Mouse (Mus musculus) mouse embryonic stem cell (cell line): ENCODE results near the gene Cerk.
"Not testable (repeated sequence)": the region's sequence is repeated elsewhere in the genome, so short reads cannot be mapped to it uniquely, and the experiment has no call there.

Experiments
- in situ Hi-C, 2 experiments: fragments of 300-500 bp; cut with MboI; formaldehyde crosslinking; loops; 1 replicate in 1 of 2; 3 replicates in 1 of 2; pipeline ENCODE4 v1.14.3; 2019 to 2020; ENCODE audit warnings: low sequenced_read_pairs in 2 of 2, low pct_unique_long_range_greater_than_20kb in 1 of 2, mixed read lengths in 1 of 2; ENCODE audit not compliant: unreplicated experiment in 1 of 2

Cerk gene

DNA sequence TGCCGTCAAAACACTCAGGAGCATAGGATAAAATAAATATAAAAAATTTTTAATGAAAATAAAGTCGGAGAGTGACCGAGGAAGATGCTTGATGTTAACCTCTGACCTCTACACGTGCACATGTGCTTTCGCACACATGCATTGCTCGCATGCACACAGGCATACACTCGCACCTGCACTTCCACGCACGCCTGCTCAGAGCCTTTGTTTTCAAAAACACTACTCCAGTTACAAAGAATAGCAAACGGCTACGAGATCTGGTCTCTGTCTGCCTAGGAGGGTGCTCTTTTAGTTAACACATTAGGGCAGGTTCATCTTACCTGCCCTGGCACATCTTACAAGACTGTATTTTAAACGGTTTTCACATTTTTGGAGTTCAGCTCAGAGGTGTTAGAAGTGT lies 14.6 kb downstream of the Cerk start:
- in situ Hi-C loops = no loop called here

DNA sequence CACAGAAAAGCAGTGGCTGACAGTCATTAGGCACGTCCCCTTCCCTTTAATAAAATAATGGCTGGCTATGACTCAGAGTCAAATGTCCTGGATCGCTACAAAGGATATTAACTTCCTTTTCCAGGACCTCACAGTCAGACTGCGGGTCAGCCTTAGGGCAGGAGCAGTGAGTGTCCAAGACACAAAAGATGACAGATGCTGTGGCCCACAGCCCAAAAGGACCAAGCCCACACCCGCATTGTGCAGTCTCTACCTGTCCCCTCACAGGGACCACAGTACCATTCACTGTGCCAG lies 16.2 kb downstream of the Cerk start:
- in situ Hi-C loops = no loop called here

DNA sequence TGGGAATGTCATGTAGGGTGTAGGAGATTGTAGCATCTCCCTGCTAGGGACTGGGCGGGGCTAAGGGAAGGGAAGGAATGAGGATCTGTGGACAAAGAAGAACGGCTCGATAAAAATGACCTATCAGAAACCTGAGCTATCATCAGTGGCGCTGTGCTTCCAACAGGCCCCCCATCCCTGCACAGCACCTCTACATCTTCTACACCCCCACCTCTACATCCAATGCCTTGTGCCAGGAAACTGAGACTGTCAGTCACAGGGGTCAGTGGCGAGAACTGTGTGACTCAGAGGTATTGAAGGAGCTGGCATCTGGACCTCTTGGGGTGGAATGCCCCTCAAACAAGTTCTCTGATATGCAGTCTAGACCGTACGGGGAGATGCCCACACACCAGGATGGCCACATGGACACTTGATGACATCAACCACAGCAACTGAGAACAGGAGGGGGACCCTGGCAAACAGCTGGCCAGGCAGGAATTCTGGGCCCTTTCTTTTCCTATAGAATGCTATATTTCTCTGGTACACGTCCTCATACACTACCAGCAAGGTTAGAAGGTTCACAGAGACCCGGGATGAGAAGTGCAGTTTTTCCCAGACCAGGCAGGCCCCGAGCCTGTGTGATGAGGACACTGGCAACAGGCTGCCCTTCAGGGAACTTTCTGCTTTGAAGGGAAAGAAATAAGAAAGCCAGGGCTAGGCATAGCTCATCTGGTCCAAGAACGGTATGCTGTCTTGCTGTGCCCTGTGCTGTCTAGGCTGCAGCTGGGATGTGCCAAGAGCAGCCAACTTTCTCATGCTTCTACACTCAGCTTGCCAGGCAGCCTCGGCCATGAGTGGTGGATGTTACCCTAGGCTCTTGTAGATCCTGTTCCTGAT lies 16.8 kb downstream of the Cerk start:
- in situ Hi-C loops = no loop called here

DNA sequence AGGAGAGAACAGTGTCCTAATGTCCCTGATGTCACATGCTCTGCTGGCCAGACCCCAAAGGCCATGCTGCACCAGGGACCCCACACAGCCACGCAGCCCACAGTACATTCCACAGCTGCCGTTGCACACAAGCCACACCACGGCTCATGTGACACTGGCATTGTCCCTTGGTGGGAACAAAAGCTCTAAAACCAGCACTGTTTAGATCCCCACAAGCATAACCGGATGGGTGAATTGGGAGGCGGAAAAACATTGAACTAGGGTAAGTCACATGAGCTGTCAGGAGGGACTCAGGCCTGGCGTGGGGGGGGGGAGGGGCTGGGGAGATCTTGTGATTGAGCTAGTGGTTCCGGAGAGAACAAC lies 17.5 kb downstream of the Cerk start:
- in situ Hi-C loops = no loop called here

DNA sequence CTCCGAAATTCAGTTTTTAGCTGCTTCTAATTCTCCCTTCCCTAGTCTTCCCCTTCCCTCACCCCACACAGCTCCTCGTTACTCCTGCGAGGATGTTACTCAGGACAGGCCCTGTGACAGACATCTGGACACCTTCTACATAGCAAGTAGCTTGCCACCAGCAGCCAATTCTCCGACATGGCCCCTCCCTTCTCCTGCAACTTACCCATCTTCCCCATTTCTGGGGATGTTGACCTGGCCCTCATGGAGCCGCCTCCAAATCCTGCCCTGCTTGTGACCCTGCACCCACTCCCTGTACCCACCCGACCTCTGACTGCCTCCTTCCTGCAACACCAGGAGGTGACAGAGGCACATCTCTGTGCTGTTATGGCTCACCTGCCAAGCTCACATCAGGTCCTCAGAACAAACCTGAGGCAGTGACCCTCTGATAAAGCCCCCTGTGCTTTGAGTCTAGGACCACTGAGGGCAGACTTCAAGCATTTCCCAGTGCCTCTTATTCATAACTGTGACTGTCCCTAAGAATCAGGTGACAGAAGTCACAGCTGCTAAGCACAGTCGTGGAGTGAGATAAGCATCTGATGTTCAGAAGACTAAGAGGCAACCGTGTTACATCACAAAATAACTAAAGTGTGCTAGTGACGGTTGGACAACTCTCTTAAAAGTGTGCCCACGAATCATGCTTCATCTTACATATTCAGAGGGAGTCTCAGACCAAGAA lies 18.0 kb downstream of the Cerk start:
- in situ Hi-C loops = no loop called here

DNA sequence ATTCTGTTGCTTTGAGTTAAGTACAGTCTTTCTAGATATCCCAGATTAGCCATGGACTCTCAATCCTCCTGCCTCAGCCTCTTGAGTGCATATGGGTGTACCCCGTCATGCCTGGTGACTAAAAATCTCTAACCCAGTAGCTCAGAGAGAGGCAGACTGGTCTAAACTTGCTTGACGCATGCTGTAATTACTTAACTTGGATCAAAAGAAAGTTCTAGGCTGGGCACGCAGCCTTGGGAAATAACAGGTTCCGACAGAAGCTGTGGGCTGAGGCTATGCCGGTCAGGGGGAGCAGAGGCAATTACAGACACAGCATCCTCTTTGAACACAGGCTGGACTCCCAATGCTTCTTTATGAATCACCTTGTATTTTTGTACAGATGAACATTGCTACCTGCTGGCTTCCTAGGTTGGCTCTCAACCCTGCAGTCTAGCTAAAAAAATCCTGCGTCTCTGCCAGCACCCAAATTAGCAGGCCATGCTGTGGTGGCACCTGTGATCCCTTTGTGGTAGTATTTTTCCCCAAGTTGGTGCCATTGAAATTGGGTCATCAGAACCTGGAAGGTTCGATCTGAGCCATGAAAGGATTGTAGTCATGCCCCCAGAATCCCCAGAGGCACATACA lies 18.8 kb downstream of the Cerk start:
- in situ Hi-C loops = no loop called here

DNA sequence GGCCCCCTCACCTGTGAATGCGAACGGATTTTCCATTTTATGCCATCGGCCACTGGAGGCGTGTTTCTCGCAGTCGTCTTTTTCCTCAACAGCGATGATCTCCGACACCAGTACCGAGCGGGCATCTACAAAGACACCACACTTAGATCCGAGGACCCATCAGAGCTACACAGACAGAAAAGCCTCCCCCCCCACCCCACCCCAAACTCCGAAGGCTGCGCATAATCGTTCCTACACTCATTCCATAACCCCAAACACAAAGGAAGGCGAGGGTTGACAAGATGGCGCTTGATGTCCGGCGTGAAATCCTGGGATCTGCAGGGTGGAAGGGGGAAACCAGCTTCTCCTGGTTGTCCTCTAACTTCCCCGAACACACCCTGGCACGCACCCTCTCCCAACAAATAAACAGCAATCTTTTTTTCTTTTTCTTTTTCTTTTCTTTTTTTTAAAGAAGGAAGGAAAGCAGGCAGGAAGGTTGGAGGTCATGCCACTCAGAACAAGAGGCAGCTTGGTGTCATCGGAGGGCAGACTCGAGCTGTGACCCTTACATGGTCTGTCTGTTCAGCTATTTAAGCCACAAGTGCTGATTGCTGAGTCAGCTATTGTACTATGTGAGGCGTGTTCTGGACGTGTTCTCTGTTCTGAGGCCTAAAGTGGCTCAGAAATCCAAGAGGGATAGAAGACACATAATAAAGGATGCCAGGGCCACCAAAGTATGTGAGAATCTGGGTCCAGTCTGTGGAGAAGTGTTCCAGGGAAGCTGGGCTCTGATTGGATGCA lies 19.9 kb downstream of the Cerk start:
- in situ Hi-C loops = no loop called here

DNA sequence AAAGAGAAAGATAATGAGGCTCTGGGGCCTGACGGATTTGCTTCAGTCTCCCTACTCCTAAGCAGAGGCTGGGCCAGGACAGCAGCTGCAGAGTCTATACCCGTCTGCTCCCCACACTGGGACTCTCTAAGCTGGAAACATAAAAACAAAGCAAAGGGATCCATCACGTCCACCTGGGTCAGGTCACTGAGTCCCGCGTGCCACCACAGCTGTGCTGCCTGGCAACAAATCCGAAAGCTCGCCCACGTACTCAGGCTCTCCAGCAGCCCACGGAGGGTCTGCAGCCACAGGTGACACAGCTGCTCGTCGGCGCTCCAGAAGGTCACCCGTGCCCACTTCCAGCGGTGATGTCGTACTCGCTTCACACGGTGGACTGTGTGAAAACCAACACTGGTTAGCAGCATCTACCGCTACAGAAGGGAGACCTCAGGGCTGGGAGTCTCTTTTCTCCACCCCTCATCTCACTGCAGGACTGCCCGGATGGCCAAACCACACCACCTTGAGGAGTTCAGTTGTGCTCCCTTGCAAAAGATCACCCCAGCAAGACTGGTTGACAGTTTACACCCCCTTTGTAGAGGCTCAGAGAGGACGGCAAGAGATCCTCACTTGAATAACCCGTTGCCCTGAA lies 21.1 kb downstream of the Cerk start:
- in situ Hi-C loops = no loop called here

DNA sequence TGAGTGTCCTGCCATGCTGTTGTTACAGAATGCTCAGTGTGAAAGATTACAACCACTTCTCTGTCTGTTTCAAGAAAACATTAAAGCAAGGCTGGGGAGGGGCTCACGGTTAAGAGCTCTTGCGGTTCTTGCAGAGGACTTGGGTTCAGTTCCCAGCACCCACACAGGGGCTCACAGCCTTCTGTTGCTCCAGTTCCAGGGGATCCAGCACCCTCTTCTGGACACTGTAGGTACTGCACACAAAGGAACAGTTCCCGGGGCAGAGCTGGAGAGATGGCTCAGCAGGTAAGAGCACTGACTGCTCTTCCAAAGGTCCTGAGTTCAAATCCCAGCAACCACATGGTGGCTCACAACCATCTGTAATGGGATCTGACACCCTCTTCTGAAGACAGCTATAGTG lies 24.1 kb downstream of the Cerk start:
- in situ Hi-C loops = not testable (repeated sequence)

DNA sequence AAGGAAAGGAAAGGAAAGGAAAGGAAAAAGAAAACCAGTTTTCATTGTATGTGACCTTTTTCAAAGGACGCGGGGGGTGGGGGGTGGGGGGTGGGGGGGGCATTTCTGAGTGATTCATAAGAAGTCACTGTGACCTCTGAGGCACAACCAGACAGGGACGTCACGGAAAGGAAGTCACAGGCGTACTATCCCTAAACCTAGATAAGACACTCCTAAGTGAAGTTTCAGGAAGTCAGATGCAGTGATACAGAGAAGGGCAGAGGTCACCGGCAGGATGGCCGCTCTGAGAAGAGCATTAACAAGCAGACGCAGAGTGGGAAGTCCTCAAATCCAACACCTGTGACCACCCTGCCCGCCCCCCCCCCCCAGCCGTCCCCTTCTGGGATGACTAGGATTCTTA lies 25.0 kb downstream of the Cerk start:
- in situ Hi-C loops = no loop called here

DNA sequence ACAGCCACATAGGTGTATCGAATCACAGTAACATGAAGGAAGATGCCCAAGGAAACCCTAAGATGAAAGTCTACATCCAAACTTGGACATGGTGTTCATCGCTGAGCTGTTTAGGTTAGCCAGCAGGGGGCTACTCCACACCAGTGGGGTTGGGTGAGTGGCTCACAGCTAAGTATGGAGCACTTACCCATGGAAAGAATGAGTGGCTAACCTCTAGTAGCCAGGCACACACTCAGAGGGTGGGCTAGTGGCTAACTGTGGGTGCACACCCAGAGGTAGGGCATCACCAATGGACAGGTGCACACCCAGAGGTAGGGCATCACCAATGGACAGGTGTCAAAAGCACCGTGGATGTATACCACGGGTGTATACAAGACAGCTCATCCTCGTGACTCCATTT lies 26.2 kb downstream of the Cerk start:
- in situ Hi-C loops = no loop called here

DNA sequence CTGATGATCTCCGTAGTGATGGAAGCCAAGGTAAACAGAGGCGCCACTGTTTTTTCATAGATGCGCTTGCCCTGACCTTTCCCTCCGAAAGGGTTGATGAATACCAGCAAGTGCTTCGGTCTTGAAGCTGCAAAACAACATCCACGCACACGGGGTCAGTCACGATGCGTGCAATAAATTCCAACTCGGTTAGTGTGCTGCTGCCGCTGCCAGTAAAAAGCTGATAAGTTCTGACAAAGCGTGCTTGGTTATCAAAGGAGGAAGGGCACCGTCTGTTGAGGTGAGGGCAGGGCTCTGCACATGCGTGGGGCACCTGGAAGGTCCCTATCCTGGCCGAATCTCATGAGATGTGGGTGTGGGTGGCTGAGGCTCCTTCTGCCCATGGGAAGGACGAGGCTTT lies 26.8 kb downstream of the Cerk start:
- in situ Hi-C loops = no loop called here

DNA sequence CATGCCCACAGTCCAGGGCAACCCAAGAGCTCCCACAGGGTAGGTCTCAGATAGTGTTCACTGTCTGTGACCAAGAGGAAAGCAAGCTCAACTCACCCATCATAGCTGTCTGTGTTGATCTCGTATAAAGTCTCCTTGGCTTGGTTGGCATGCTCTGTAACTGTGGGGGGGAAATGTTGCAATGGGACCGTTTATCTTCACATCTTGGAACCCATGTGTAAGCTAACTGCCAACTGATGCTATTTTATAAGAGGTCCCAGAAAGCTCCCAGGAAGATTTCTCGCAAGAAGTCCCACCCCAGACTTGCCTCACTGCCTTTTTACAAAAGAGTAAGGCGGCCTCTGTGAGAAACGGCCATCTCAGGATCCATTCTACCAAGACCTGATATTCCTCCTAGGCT lies 29.4 kb downstream of the Cerk start:
- in situ Hi-C loops = no loop called here

DNA sequence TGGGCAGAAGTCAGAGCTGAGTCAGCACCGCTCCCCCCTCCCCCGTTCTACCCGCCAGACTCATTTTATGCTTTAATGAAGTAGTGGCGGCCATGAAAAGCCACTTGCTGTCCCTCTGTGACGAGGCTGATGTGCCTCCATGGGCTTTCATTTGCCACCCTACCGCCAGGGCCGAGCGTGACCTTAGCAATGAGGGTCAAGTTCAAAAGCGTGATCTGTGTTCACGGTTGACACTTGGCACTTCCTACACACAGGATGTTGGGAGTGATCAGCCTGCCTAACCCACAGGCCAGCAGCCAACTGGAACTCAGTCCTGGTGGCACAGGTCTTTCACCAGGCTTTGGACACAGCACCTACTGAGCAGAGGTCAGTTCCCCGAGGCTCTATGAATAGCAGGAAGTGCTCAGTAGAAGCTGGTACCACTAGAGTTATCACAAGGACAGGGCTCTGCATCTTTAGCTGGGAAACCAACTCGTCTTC lies 32.4 kb downstream of the Cerk start:
- in situ Hi-C loops = no loop called here

DNA sequence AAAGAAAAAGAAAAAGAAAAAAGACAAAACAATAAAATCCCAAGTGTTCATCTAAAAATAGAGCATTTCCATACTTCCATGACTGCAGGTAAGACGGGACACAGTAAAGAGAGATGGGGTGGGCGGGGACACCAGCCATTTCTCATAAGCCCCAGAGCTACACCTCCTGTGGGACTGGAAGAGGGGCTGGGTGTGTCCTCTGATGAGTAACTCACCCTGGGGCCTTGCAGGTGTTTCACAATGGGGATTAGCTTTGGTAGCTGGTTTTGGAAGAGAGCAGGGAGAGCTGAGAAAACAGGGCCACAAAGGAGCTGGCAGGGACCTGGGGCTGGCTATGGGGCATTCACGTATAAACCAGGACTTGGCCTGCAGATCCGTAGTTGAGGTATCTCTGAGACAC lies 35.3 kb downstream of the Cerk start:
- in situ Hi-C loops = no loop called here

DNA sequence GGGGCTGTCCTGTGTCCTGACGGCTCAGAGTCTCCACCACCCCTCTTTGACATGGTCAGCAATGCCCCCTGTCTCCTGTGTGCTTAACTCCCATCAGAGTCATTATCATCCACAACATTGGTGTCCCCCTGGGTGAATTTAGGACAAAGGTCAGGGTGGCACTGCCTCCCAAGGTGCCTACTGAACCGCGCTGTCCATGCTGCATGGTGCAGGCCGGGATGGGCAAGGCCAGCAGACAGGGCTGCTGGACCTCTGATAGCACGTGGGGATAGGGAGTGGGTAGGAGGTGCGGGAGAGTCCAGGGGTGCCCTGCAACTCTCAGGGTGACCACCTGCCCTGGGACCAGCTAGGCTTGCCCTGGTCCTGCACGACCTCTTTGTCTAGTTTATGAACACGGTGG lies 39.0 kb downstream of the Cerk start:
- in situ Hi-C loops = loop anchor here in 1 of 2 experiments (25.0 kb wide), 1 partner anchor 235 kb away; no protein-coding TSS in a partner anchor

DNA sequence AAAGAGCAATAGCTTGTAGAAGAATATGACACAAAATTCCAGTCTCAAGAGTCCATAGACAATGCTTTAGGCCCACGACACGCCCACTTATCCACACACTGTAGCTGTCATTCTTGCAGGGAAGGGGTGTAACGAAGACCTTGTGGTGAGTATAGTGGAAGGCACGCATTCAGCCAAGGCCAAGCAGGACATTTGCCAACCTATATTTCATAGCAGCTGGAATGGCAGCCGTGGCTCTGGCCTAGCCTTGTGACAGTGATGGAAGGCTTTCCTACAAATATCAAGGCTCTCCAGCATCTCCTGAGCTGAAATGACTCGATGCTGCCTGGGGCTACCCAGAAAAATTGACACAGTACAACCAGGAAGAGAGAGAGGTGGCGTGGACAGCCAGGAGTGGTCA lies 40.9 kb downstream of the Cerk start:
- in situ Hi-C loops = loop anchor here in 1 of 2 experiments (25.0 kb wide), 1 partner anchor 233 kb away; no protein-coding TSS in a partner anchor

DNA sequence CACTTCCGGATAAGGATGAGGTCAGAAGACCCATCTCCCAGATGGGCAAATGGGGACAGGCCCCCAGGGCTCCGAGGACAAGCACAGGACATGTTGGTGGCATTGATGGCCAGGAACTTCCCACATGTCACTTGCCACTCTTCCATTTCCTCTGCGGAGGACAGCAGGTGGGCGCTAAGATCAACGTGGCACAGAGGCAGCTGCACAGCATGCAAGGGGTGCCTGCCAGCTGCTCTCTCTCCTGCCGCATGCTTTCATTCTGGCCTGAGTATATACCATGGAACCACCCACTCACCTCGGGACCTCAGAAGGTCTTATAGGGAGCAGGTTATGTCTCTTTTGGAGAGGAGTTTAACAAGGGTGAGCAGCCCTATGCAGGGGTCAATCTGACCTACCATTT lies 41.4 kb downstream of the Cerk start:
- in situ Hi-C loops = loop anchor here in 1 of 2 experiments (25.0 kb wide), 1 partner anchor 232 kb away; no protein-coding TSS in a partner anchor
